Mouse (Mus musculus) E14TG2a.4 (cell line): Measurements from ENCODE around the gene Adarb2.

Experiments used
- H3K27me3 ChIP-seq: 2 replicates; pipeline ENCODE4 v1.6.1; 2014; ENCODE audit warnings: low read length, control low read depth; ENCODE audit not compliant: insufficient read depth
- H3K36me3 ChIP-seq: 2 replicates; pipeline ENCODE4 v1.6.1; 2014; ENCODE audit warnings: low read length, control low read depth; ENCODE audit not compliant: insufficient read depth
- H3K4me1 ChIP-seq: replicated peaks from 2 replicates; pipeline ENCODE4 v1.6.1; 2014; ENCODE audit warnings: low read depth, low read length, control low read depth
- H3K4me3 ChIP-seq: replicated peaks from 2 replicates; pipeline ENCODE4 v1.5.1; 2014; ENCODE audit warnings: mild to moderate bottlenecking, low read length
- H3K9me3 ChIP-seq: 2 replicates; pipeline ENCODE4 v1.6.1; 2014; ENCODE audit warnings: low read length, control low read depth
- CTCF ChIP-seq: conservative IDR thresholded peaks from 2 replicates; pipeline ENCODE4 v1.5.1; 2014; ENCODE audit warnings: low read length
- NANOG ChIP-seq: IDR thresholded peaks from 2 replicates; pipeline ENCODE4 v1.6.1; 2014; ENCODE audit warnings: borderline replicate concordance, low read length, mixed read lengths
- POU5F1 ChIP-seq: IDR thresholded peaks from 2 replicates; pipeline ENCODE4 v1.6.1; 2014; ENCODE audit warnings: low read length, borderline replicate concordance

Gene Adarb2

GRCm38 (mm10) chr13:8347147-8347546 lies 144.5 kb downstream of the Adarb2 start:
- no peaks in the 10 kb centered on the region for H3K4me1 ChIP-seq
- H3K9me3 ChIP-seq: no peaks in the 10 kb centered on the region
- TF ChIP-seq CTCF (no peak), POU5F1 (no peak), NANOG (no peak)
- H3K4me3 ChIP-seq: no peak overlapping the region
- H3K27me3 ChIP-seq: no peaks in the 10 kb centered on the region
- no peaks in the 10 kb centered on the region for H3K36me3 ChIP-seq

GRCm38 (mm10) chr13:8352341-8352740 lies 149.7 kb downstream of the Adarb2 start:
- H3K27me3 ChIP-seq: no peaks in the 10 kb centered on the region
- no peak overlapping the region for H3K4me3 ChIP-seq
- H3K36me3 ChIP-seq: no peaks in the 10 kb centered on the region
- H3K9me3 ChIP-seq: no peaks in the 10 kb centered on the region
- no peaks in the 10 kb centered on the region for H3K4me1 ChIP-seq
- TF ChIP-seq NANOG (no peak), CTCF (no peak), POU5F1 (no peak)

GRCm38 (mm10) chr13:8352952-8353351 lies 150.3 kb downstream of the Adarb2 start:
- Histone ChIP-seq H3K4me1 (no peaks in the 10 kb centered on the region), H3K4me3 (no peak overlapping the region), H3K9me3 (no peaks in the 10 kb centered on the region), H3K27me3 (no peaks in the 10 kb centered on the region), H3K36me3 (no peaks in the 10 kb centered on the region)
- TF ChIP-seq CTCF (no peak), NANOG (no peak), POU5F1 (no peak)

- H3K27me3 ChIP-seq: no peaks in the 10 kb centered on the region
- no peaks in the 10 kb centered on the region for H3K36me3 ChIP-seq
- no peaks in the 10 kb centered on the region for H3K9me3 ChIP-seq
- H3K4me3 ChIP-seq: no peak overlapping the region
- TF ChIP-seq CTCF (no peak), NANOG (no peak), POU5F1 (no peak)
- no peaks in the 10 kb centered on the region for H3K4me1 ChIP-seq
Observed at GRCm38 (mm10) chr13:8365523-8365922, 162.9 kb downstream of the Adarb2 start.

- no peaks in the 10 kb centered on the region for H3K4me1 ChIP-seq
- TF ChIP-seq POU5F1 (no peak), CTCF (no peak), NANOG (no peak)
- H3K9me3 ChIP-seq: no peaks in the 10 kb centered on the region
- H3K27me3 ChIP-seq: no peaks in the 10 kb centered on the region
- H3K36me3 ChIP-seq: no peaks in the 10 kb centered on the region
- no peak overlapping the region for H3K4me3 ChIP-seq
Observed at GRCm38 (mm10) chr13:8366087-8366486, 163.4 kb downstream of the Adarb2 start.

GRCm38 (mm10) chr13:8369868-8370387 lies 167.3 kb downstream of the Adarb2 start:
- Histone ChIP-seq H3K4me3 (no peak overlapping the region), H3K9me3 (no peaks in the 10 kb centered on the region), H3K36me3 (no peaks in the 10 kb centered on the region), H3K27me3 (no peaks in the 10 kb centered on the region), H3K4me1 (no peaks in the 10 kb centered on the region)
- TF ChIP-seq CTCF (no peak), NANOG (no peak), POU5F1 (no peak)

GRCm38 (mm10) chr13:8388541-8388940 lies 185.9 kb downstream of the Adarb2 start:
- no peaks in the 10 kb centered on the region for H3K9me3 ChIP-seq
- no peak overlapping the region for H3K4me3 ChIP-seq
- no peaks in the 10 kb centered on the region for H3K36me3 ChIP-seq
- TF ChIP-seq CTCF: no peak
- no peak for TF ChIP-seq NANOG
- no peak for TF ChIP-seq POU5F1
- H3K27me3 ChIP-seq: no peaks in the 10 kb centered on the region
- no peaks in the 10 kb centered on the region for H3K4me1 ChIP-seq

- Histone ChIP-seq H3K9me3 (peaks cover 5% of the 10 kb centered on the region; the same call in 1 of the 2 replicates), H3K4me1 (no peaks in the 10 kb centered on the region), H3K27me3 (no peaks in the 10 kb centered on the region), H3K4me3 (no peak overlapping the region), H3K36me3 (no peaks in the 10 kb centered on the region)
- TF ChIP-seq CTCF (no peak), POU5F1 (no peak), NANOG (no peak)
Observed at GRCm38 (mm10) chr13:8400265-8401041, 197.8 kb downstream of the Adarb2 start.

GRCm38 (mm10) chr13:8402324-8402873 lies 199.7 kb downstream of the Adarb2 start:
- H3K4me1 ChIP-seq: no peaks in the 10 kb centered on the region
- H3K4me3 ChIP-seq: no peak overlapping the region
- TF ChIP-seq POU5F1: no peak
- no peak for TF ChIP-seq CTCF
- TF ChIP-seq NANOG: no peak
- H3K27me3 ChIP-seq: no peaks in the 10 kb centered on the region
- H3K36me3 ChIP-seq: no peaks in the 10 kb centered on the region
- peaks cover 11% of the 10 kb centered on the region; the same call in 1 of the 2 replicates for H3K9me3 ChIP-seq
